Mouse (Mus musculus): ENCODE results near the gene Tmem268. TPM values are rescaled to one million over a fixed set of nuclear protein-coding genes. Genes with fewer than 3 reads are reported as not detected.

Tmem268 gene
- polyA plus RNA-seq (2017; shearing (Covaris generic)): 17.6 TPM

DNA sequence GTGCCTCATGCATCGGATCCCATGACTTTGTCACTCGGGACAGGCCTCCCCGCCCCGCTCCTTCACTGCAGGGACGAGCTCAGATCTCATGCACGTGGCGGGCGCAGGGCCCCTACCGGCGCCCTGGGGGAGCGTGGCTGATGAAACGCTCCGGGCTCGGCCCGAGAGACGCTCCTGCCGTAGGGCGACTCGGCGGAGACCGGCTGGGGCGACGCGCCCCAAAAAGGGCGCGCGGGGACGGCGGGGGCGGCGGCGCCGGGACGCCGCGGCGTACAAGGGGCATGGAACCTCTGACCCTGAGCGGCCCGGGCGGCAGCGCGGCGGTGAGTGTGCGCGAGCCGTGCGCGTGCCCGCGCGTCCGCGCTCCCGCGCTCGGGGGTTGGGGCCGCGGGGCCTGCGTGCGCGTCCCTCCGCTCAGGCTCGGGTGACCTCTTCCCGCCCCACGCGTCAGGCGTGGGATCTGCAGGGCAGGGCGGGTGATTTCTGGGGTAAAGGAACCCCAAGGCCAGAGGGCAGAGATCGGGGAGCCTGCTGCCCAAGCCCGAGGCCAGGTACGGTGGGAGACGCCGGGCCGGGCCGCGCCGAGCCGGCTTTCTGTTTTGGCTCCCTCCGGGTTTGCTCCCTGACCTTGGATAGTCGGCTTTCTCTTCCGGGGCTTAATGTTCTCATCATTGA is at the start of gene Tmem268:
Tmem268 (plus strand) TSS at position 375 of the 675 bp plus-strand sequence.

DNA sequence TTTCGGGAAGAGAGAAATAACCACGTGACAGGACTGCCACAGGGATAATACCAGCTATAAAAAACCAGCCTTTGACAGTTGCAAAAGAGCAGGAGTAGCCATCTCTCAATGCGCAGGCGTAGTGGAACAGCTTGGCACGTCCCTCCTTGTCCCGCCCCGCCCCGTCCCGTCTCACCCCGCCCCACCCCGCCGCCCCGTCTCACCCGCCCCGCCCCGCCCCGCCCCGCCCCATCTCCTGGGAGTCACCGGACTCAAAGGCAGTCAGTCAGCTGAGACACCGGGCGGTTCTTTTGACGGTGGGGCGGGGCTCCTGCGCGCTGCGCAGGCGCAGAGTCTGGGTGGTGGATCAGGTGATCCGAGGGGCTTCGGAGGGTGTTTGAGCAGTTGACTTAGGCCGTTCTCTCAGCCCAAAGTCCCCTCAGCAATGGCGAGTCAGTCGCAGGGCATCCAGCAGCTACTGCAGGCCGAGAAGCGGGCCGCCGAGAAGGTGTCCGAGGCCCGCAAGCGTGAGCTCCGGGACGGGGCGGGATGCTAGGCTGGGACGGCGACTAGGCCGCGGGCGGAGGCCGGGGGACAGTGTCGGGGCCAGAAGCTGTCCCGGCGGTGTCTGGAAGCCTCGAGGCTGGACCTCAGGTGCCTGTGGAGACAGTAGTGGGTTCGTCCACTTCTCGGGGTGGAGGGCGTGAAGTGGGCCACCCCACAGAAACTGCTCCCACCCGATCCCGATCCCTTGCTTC is 13.9 kb upstream of the Tmem268 start, which contains the start of gene Atp6v1g1:
Atp6v1g1 (plus strand) TSS at position 279 of the 737 bp plus-strand sequence.

DNA sequence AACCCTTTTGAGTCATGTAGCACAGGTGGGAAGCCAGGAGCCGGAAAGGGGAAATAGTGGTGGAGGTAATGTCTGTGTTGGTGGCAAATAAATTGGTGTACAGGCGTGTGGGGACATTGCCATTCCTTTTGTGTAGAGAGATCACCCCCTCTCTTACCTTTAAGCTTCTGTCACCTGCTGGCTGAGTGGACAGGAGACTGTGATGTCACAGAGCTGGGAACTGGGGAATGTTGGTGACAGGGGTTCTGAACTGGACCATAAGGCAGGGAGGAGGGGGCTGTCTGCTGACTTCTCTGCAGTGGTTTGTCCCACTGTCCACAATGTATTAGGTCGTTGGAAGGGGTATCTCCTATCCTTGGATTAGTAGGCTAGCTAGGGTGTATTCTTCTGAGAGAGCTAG is 46.4 kb downstream of the Tmem268 start, which contains the start of gene Gm11213:
Gm11213 (minus strand) TSS at position 317 of the 400 bp plus-strand sequence.

DNA sequence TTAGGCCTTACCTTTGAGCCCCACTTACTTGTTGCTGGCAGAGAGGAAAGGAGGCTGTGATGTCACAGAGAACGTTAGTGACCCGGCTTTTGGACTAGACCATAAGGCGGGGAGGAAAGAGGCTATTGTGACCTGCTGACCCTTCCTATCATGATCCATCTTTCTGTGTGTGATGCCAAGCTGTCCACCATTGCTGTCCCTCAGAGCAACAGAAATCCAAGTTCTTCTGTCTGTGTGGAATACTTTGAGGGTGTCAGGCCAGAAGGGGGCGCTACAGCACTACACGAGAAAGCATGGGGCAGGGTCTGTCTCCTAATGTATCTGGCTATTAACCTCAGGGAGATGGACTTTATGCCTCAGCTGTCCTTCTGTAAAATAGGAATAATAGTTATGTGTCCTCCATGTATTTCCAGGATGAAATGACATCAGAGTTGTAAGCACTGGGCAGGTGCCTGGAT is 63.8 kb downstream of the Tmem268 start, which contains the start of gene Tex48:
Tex48 (minus strand) TSS at position 51 of the 458 bp plus-strand sequence.

Other genes with a start within 250 kb of the Tmem268 start
- not detected for gene Orm1, start 214.2 kb upstream of the Tmem268 start, polyA plus RNA-seq (2017; shearing (Covaris generic))
- not detected for gene Orm3, start 202.6 kb upstream of the Tmem268 start, polyA plus RNA-seq (2017; shearing (Covaris generic))
- gene Orm2, start 196.3 kb upstream of the Tmem268 start, polyA plus RNA-seq (2017; shearing (Covaris generic)): not detected
- 318 TPM for gene Akna, start 155.4 kb upstream of the Tmem268 start, polyA plus RNA-seq (2017; shearing (Covaris generic))
- 16.2 TPM for gene Whrn, start 62.8 kb upstream of the Tmem268 start, polyA plus RNA-seq (2017; shearing (Covaris generic))
- 103 TPM for gene Atp6v1g1, start 14.0 kb upstream of the Tmem268 start, polyA plus RNA-seq (2017; shearing (Covaris generic))
- gene Gm11213, start 46.5 kb downstream of the Tmem268 start, polyA plus RNA-seq (2017; shearing (Covaris generic)): not detected
- gene Tex48, start 63.6 kb downstream of the Tmem268 start, polyA plus RNA-seq (2017; shearing (Covaris generic)): not detected
- gene Gm11214, start 104.6 kb downstream of the Tmem268 start, polyA plus RNA-seq (2017; shearing (Covaris generic)): not detected
- gene Tnfsf15, start 186.3 kb downstream of the Tmem268 start, polyA plus RNA-seq (2017; shearing (Covaris generic)): 0.19 TPM